Mouse (Mus musculus) G1E (cell line): ENCODE data around the gene Cckbr. TPM values are rescaled to one million over a fixed set of nuclear protein-coding genes. Genes with fewer than 3 reads are reported as not detected.
"Not testable (repeated sequence)": the region's sequence is repeated elsewhere in the genome, so short reads cannot be mapped to it uniquely, and the experiment has no call there.

Source experiments
- ATAC-seq: 2 replicates; pipeline ENCODE4 v1.8.0; 2016; ENCODE audit warnings: mild to moderate bottlenecking; ENCODE audit not compliant: insufficient number of reproducible peaks, poor library complexity, low FRiP score, severe bottlenecking; ENCODE audit errors: extremely low read depth
- DNase-seq: peaks from one replicate; pipeline ENCODE4 v3.0.0; 2012; ENCODE audit warnings: low spot score
- H3K27me3 ChIP-seq: 2 replicates; pipeline ENCODE4 v1.6.1; 2012; ENCODE audit warnings: mild to moderate bottlenecking, low read length, inconsistent platforms; ENCODE audit not compliant: insufficient read depth
- H3K36me3 ChIP-seq: replicated peaks from 2 replicates; pipeline ENCODE3; 2012; ENCODE audit warnings: mild to moderate bottlenecking, inconsistent platforms
- H3K4me1 ChIP-seq: 2 replicates; pipeline ENCODE4 v1.6.1; 2012; ENCODE audit warnings: low read depth, low read length, inconsistent platforms, mixed read lengths; ENCODE audit not compliant: insufficient read depth
- H3K4me3 ChIP-seq: 2 replicates; pipeline ENCODE4 v1.5.1; 2012; ENCODE audit warnings: low read depth, mild to moderate bottlenecking, inconsistent platforms, low read length, moderate library complexity, mixed read lengths
- H3K9me3 ChIP-seq: replicated peaks from 2 replicates; pipeline ENCODE4 v1.6.1; 2012; ENCODE audit warnings: inconsistent platforms
- CTCF ChIP-seq: IDR thresholded peaks from 2 replicates; pipeline ENCODE4 v1.5.1; 2012; ENCODE audit warnings: low read depth, low read length, inconsistent platforms, mixed read lengths
- GATA1 ChIP-seq: IDR thresholded peaks from 2 replicates; pipeline ENCODE4 v1.6.1; 2012; ENCODE audit warnings: borderline replicate concordance, low read length, inconsistent platforms, mixed read lengths
- GATA2 ChIP-seq: IDR thresholded peaks from 2 replicates; pipeline ENCODE4 v1.6.1; 2012; ENCODE audit warnings: low read depth, low read length, inconsistent platforms, borderline replicate concordance
- POLR2AphosphoS5 ChIP-seq: IDR thresholded peaks from 2 replicates; pipeline ENCODE4 v1.6.1; 2012; ENCODE audit warnings: low read depth, low read length, inconsistent platforms; ENCODE audit not compliant: insufficient replicate concordance
- TAL1 ChIP-seq: conservative IDR thresholded peaks from 2 replicates; pipeline ENCODE4 v1.6.1; 2012; ENCODE audit warnings: low read depth, low read length, inconsistent platforms, mixed read lengths
- polyA plus RNA-seq: library from polyadenylated mRNA; stranded (reverse); fragments of >175 nt; gene quantifications from 2 replicates; pipeline ENCODE4 v1.2.3, GENCODE M21; 2012
- total RNA-seq, 2 experiments: library from RNA; stranded (forward) in 1 of 2; stranded (reverse) in 1 of 2; fragments of 200-1000 nt in 1 of 2; fragments of >200 nt in 1 of 2; fragmentation: Nextera tagmentation in 1 of 2; gene quantifications; 2 replicates each; pipeline ENCODE4 v1.2.3; 2014 to 2017

The Cckbr gene
- total and polyA plus RNA-seq, 3 experiments, result 0.05 TPM; not detected in 2

- TF ChIP-seq CTCF (no peak), TAL1 (no peak), GATA1 (no peak), POLR2AphosphoS5 (no peak), GATA2 (no peak)
- Histone ChIP-seq H3K4me1 (no peaks in the 10 kb centered on the region), H3K27me3 (0 out of 2 replicates have a peak, but pooled peaks cover 3% of the 10 kb centered on the region), H3K4me3 (no peak overlapping the region), H3K36me3 (no peaks in the 10 kb centered on the region), H3K9me3 (no peaks in the 10 kb centered on the region)
- no peak for ATAC-seq
- DNase-seq, result no peak
These were observed 33.0 kb downstream of the Cckbr start for GRCm38 (mm10) chr7:105458546-105458945.

GRCm38 (mm10) chr7:105465505-105465904 is 40.0 kb downstream of the Cckbr start:
- not testable (repeated sequence) for H3K27me3 ChIP-seq, H3K4me1 ChIP-seq, H3K36me3 ChIP-seq, DNase-seq, H3K9me3 ChIP-seq, ATAC-seq, H3K4me3 ChIP-seq

- Histone ChIP-seq H3K36me3 (no peaks in the 10 kb centered on the region), H3K4me1 (no peaks in the 10 kb centered on the region), H3K4me3 (no peak overlapping the region), H3K27me3 (no peaks in the 10 kb centered on the region), H3K9me3 (no peaks in the 10 kb centered on the region)
- ATAC-seq (no peak), DNase-seq (no peak)
- TF ChIP-seq GATA2, result no peak
- TF ChIP-seq GATA1, result no peak
- no peak for TF ChIP-seq TAL1
- TF ChIP-seq POLR2AphosphoS5, result no peak
- no peak for TF ChIP-seq CTCF
These were observed 47.1 kb downstream of the Cckbr start for GRCm38 (mm10) chr7:105472607-105473006.

- no peak for TF ChIP-seq POLR2AphosphoS5
- TF ChIP-seq TAL1, result no peak
- TF ChIP-seq CTCF, result no peak
- no peak for TF ChIP-seq GATA1
- no peak for TF ChIP-seq GATA2
- no peak overlapping the region for H3K4me3 ChIP-seq
- no peak for DNase-seq
- H3K36me3 ChIP-seq, result no peaks in the 10 kb centered on the region
- ATAC-seq, result no peak
- H3K4me1 ChIP-seq, result no peaks in the 10 kb centered on the region
- H3K9me3 ChIP-seq, result no peaks in the 10 kb centered on the region
- H3K27me3 ChIP-seq, result no peaks in the 10 kb centered on the region
These were observed 49.3 kb downstream of the Cckbr start for GRCm38 (mm10) chr7:105474771-105475315.

GRCm38 (mm10) chr7:105475396-105475949 is 49.9 kb downstream of the Cckbr start:
- ATAC-seq, result no peak
- Histone ChIP-seq H3K9me3 (no peaks in the 10 kb centered on the region), H3K4me3 (no peak overlapping the region), H3K27me3 (no peaks in the 10 kb centered on the region), H3K4me1 (no peaks in the 10 kb centered on the region), H3K36me3 (no peaks in the 10 kb centered on the region)
- TF ChIP-seq CTCF (no peak), POLR2AphosphoS5 (no peak), TAL1 (no peak), GATA1 (no peak), GATA2 (no peak)
- no peak for DNase-seq

- Histone ChIP-seq H3K4me1 (no peaks in the 10 kb centered on the region; the same call in 1 of the 2 replicates), H3K4me3 (no peak overlapping the region), H3K9me3 (no peaks in the 10 kb centered on the region), H3K27me3 (no peaks in the 10 kb centered on the region; the same call in 1 of the 2 replicates), H3K36me3 (no peaks in the 10 kb centered on the region)
- no peak for ATAC-seq
- DNase-seq, result no peak
- no peak for TF ChIP-seq GATA1
- TF ChIP-seq TAL1, result no peak
- TF ChIP-seq POLR2AphosphoS5, result no peak
- TF ChIP-seq GATA2, result no peak
- TF ChIP-seq CTCF, result no peak
These were observed 51.3 kb downstream of the Cckbr start for GRCm38 (mm10) chr7:105476683-105477432.
